Mouse (Mus musculus): ENCODE results near the gene Tmem156. TPM values are rescaled to one million over a fixed set of nuclear protein-coding genes. Genes with fewer than 3 reads are reported as not detected.

Gene Tmem156
- total RNA-seq, 2 experiments from 2014 or later: 0.67 TPM; not detected in 1

GRCm38 (mm10) chr5:65063266-65063665 is 28.7 kb downstream of the Tmem156 start:
- DNase-seq (ENCODE audit: extremely low spot score in 1 of 2, low spot score in 2 of 2): no peak
- intact Hi-C loops (cut with DNase I): no loop called here

- intact Hi-C loops (cut with DNase I): no loop called here
- no peak for DNase-seq (ENCODE audit: extremely low spot score in 1 of 2, low spot score in 2 of 2)
Observed at GRCm38 (mm10) chr5:65062236-65062635, 29.7 kb downstream of the Tmem156 start.

GRCm38 (mm10) chr5:65059806-65060205 is 32.1 kb downstream of the Tmem156 start:
- DNase-seq (ENCODE audit: extremely low spot score in 1 of 2, low spot score in 2 of 2): no peak
- intact Hi-C loops (cut with DNase I): no loop called here

- no peak for DNase-seq (ENCODE audit: extremely low spot score in 1 of 2, low spot score in 2 of 2)
- intact Hi-C loops (cut with DNase I): no loop called here
Observed at GRCm38 (mm10) chr5:65057596-65057995, 34.3 kb downstream of the Tmem156 start.

- intact Hi-C loops (cut with DNase I): no loop called here
- DNase-seq (ENCODE audit: extremely low spot score in 1 of 2, low spot score in 2 of 2): no peak
Observed at GRCm38 (mm10) chr5:65051513-65051912, 40.4 kb downstream of the Tmem156 start.

- intact Hi-C loops (cut with DNase I): loop anchor here (5.0 kb wide), 1 partner anchor 62 kb away; no protein-coding TSS in a partner anchor
- DNase-seq (ENCODE audit: extremely low spot score in 1 of 2, low spot score in 2 of 2): no peak
Observed at GRCm38 (mm10) chr5:65049880-65050279, 42.1 kb downstream of the Tmem156 start.

GRCm38 (mm10) chr5:65047285-65047855 is 44.6 kb downstream of the Tmem156 start:
- DNase-seq (ENCODE audit: extremely low spot score in 1 of 2, low spot score in 2 of 2): no peak
- intact Hi-C loops (cut with DNase I): loop anchor here (5.0 kb wide), 1 partner anchor 65 kb away; no protein-coding TSS in a partner anchor

- intact Hi-C loops (cut with DNase I): loop anchor here (5.0 kb wide), 1 partner anchor 66 kb away; no protein-coding TSS in a partner anchor
- no peak for DNase-seq (ENCODE audit: extremely low spot score in 1 of 2, low spot score in 2 of 2)
Observed at GRCm38 (mm10) chr5:65046442-65047284, 45.3 kb downstream of the Tmem156 start.

- intact Hi-C loops (cut with DNase I): loop anchor here (5.0 kb wide), 1 partner anchor 66 kb away; no protein-coding TSS in a partner anchor
- DNase-seq (ENCODE audit: extremely low spot score in 1 of 2, low spot score in 2 of 2): no peak
Observed at GRCm38 (mm10) chr5:65045642-65046370, 46.1 kb downstream of the Tmem156 start.

- DNase-seq (ENCODE audit: extremely low spot score in 1 of 2, low spot score in 2 of 2): no peak
- intact Hi-C loops (cut with DNase I): no loop called here
Observed at GRCm38 (mm10) chr5:65043407-65043895, 48.5 kb downstream of the Tmem156 start.

- no peak for DNase-seq (ENCODE audit: extremely low spot score in 1 of 2, low spot score in 2 of 2)
- intact Hi-C loops (cut with DNase I): no loop called here
Observed at GRCm38 (mm10) chr5:65040463-65040862, 51.5 kb downstream of the Tmem156 start.

- intact Hi-C loops (cut with DNase I): loop anchor here (5.0 kb wide), 1 partner anchor 93 kb away; no protein-coding TSS in a partner anchor
- no peak for DNase-seq (ENCODE audit: extremely low spot score in 1 of 2, low spot score in 2 of 2)
Observed at GRCm38 (mm10) chr5:65038811-65039571, 52.9 kb downstream of the Tmem156 start.

GRCm38 (mm10) chr5:65038305-65038704 is 53.6 kb downstream of the Tmem156 start:
- intact Hi-C loops (cut with DNase I): loop anchor here (5.0 kb wide), 1 partner anchor 94 kb away; no protein-coding TSS in a partner anchor
- no peak for DNase-seq (ENCODE audit: extremely low spot score in 1 of 2, low spot score in 2 of 2)

GRCm38 (mm10) chr5:65036597-65036996 is 55.3 kb downstream of the Tmem156 start:
- DNase-seq (ENCODE audit: extremely low spot score in 1 of 2, low spot score in 2 of 2): peak in 1 of 2 experiments; percentile 53
- intact Hi-C loops (cut with DNase I): loop anchor here (5.0 kb wide), 1 partner anchor 96 kb away; no protein-coding TSS in a partner anchor

GRCm38 (mm10) chr5:65028019-65028418 is 63.9 kb downstream of the Tmem156 start:
- DNase-seq (ENCODE audit: extremely low spot score in 1 of 2, low spot score in 2 of 2): peak in 1 of 2 experiments; percentile 39

GRCm38 (mm10) chr5:65026776-65027175 is 65.2 kb downstream of the Tmem156 start:
- intact Hi-C loops (cut with DNase I): no loop called here
- DNase-seq (ENCODE audit: extremely low spot score in 1 of 2, low spot score in 2 of 2): peak in 1 of 2 experiments; percentile 61

More at GRCm38 (mm10) chr5:65028019-65028418, 63.9 kb downstream of the Tmem156 start:
- intact Hi-C loops (cut with DNase I): no loop called here

GRCm38 (mm10) chr5:65025916-65026315 is 66.0 kb downstream of the Tmem156 start:
- DNase-seq (ENCODE audit: extremely low spot score in 1 of 2, low spot score in 2 of 2): no peak
- intact Hi-C loops (cut with DNase I): no loop called here

- DNase-seq (ENCODE audit: extremely low spot score in 1 of 2, low spot score in 2 of 2): no peak
Observed at GRCm38 (mm10) chr5:65024641-65025040, 67.3 kb downstream of the Tmem156 start.

More at GRCm38 (mm10) chr5:65024641-65025040, 67.3 kb downstream of the Tmem156 start:
- intact Hi-C loops (cut with DNase I): no loop called here

Measured in left cerebral cortex, postnatal 10 days (tissue).